Mouse (Mus musculus) embryonic fibroblast, embryonic 13.5 days (primary cell): ENCODE results near the gene Fbxw20.
"Not testable (repeated sequence)": the region's sequence is repeated elsewhere in the genome, so short reads cannot be mapped to it uniquely, and the experiment has no call there.

Source experiments
- CTCF ChIP-seq: IDR thresholded peaks from 2 replicates; pipeline ENCODE4 v1.5.1; 2011; ENCODE audit warnings: mild to moderate bottlenecking, control low read depth, low read length, moderate library complexity, borderline replicate concordance; ENCODE audit not compliant: insufficient read depth
- POLR2A ChIP-seq: IDR thresholded peaks from 2 replicates; pipeline ENCODE4 v1.6.1; 2011; ENCODE audit warnings: low read depth, mild to moderate bottlenecking, control low read depth, low read length, moderate library complexity

GRCm38 (mm10) chr9:109201347-109201746, 33.2 kb downstream of the Fbxw20 start:
- TF ChIP-seq POLR2A, CTCF: not testable (repeated sequence)
